Mouse (Mus musculus) embryo, embryonic 10.5 days (tissue): Measurements from ENCODE around the gene Plpp1.
A peak's percentile ranks its signal among the peaks of the same experiment; 100 is the strongest.

Experiments
- DNase-seq: peaks from one replicate; pipeline ENCODE4 v3.0.0-alpha.2; 2015; ENCODE audit warnings: low spot score

The Plpp1 gene

GRCm38 (mm10) chr13:112773991-112774675 lies 26.5 kb upstream of the Plpp1 start:
- no peak for DNase-seq

DNA sequence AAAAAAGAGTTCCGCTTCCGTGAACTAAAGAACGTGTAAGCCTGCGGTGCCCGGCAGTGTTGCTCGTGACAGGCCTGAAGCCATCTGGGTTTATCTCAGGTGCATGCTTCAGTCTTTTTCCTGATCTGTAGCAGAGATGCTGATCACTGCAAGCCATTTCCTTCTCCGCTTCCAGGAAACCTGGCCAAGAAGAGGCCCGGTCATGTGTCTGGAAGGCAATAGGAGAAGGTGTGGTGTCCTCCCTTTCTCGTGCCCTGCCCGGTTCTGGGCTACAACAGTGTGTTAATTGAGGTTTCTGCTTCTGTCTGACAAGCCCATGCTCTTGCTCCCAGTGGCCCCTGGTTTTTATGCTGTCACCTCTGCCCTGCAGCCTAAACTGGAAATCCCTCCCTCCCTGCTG lies 24.7 kb upstream of the Plpp1 start:
- no peak for DNase-seq

DNA sequence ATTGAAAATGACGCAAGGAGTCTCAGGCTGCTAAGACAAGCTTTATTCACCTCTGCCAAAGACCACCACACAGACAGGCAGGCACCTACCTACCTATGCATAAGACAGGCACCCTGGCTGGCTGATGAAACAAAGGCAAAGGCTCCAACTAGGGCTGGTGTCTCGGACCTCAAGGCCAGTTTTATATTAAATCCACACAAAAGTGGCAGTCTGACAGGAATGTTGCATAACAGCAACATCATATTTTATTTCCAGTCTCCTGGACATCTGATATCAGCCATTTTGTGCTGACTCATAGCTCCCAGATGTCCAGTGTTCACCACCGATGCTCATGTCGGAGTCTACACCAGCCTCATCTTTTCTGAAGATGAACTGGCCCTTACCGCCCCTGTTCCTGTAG lies 22.2 kb upstream of the Plpp1 start:
- no peak for DNase-seq

GRCm38 (mm10) chr13:112785305-112785704 lies 15.3 kb upstream of the Plpp1 start:
- no peak for DNase-seq

GRCm38 (mm10) chr13:112786142-112786541 lies 14.4 kb upstream of the Plpp1 start:
- no peak for DNase-seq

DNA sequence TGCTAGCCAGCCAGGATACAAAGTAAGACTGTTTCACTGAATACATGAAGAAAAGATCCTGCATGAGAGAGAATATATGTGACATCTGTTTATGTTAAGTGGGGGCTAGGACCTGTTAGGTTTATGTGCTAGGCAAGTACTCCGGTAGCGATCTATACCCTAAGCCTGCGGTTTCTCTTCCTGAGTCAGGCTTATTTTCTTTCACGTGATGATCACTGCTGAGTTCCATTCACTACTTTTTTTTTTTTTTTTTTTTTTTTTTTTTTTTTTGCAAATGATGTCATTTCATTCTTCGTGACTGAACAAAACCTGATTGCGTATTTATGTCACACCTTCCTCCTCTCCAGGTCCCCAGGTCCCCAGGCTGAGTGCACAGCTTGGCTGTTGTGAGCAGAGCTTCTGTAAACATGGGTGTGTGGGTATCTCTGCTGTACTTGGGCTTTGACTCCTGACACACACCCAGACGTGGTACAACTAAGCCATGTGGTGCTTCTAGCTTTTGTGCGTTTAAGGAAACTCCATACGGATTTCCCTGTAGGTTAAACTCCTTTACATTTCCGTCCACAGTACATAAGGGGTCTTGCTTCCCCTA lies 13.6 kb upstream of the Plpp1 start:
- DNase-seq: no peak

GRCm38 (mm10) chr13:112790774-112791173 lies 9.8 kb upstream of the Plpp1 start:
- DNase-seq: no peak

GRCm38 (mm10) chr13:112791906-112792305 lies 8.7 kb upstream of the Plpp1 start:
- no peak for DNase-seq

- no peak for DNase-seq
Measured at GRCm38 (mm10) chr13:112798243-112798952, 2.2 kb upstream of the Plpp1 start.

GRCm38 (mm10) chr13:112798953-112799305 lies 1.7 kb upstream of the Plpp1 start:
- no peak for DNase-seq

DNA sequence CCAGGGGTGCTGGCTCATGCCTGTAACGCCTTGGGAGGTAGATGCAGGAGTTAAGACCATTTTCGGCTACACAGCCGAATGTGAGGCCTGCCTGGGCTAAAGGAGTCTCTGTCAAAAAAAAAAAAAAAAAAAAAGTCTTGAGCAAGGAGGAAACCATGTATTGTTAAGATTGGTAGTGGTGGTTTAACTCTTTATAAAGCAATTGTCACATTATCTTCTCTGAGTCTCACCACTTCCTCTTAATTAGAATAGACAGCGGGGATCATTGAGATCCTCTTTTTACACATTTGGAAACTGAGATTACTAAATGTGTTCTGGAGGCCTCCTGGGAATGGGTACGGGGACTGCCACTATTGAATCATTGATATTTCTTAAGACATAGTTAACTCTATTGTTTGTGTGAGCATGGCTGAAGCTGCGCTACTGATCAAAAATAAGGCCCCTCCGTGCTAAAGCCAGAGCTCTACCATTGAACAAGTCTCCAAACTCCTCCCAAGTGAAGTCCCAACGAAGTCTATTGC lies 811 bp upstream of the Plpp1 start:
- no peak for DNase-seq

- DNase-seq: peak; percentile 62
Measured at GRCm38 (mm10) chr13:112801381-112802004, 901 bp downstream of the Plpp1 start.

DNA sequence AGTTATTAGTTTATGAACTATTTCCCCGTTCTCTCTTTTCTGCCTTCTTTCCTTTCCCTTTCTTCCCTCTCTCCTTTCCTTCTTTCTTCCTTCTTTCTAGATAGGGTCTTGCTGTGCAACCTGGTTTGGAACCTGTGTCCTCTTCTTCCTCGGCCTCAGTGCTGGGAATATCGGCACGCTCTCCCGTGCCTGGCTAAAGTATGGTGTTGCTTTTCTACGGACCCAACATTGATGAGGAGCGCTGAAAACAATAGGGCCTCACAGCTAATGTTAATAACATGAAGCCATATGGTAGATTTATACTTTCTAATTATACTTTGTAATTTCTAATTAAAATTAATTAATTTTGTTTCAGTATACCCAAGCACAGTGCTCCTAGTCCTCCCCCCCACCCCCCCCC lies 2.5 kb downstream of the Plpp1 start:
- DNase-seq: no peak

DNA sequence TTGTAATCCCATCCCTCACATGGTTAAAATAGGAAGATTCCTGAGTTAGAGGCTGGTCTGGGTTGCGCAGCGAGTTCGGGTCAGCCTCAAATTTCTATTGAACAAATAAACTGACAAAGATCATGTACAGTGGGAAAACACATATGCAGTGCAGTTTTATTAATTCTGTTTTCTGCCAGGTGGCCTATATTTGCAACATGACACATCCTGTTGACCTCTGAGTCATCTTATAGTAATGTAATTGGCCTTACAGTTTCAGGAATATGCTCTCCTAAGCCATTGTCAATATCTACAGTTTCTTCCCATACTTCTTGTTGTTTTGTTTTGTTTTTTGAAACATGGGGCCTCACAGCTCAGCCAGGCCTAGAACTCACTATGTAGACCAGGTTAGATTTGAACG lies 3.1 kb downstream of the Plpp1 start:
- no peak for DNase-seq

DNA sequence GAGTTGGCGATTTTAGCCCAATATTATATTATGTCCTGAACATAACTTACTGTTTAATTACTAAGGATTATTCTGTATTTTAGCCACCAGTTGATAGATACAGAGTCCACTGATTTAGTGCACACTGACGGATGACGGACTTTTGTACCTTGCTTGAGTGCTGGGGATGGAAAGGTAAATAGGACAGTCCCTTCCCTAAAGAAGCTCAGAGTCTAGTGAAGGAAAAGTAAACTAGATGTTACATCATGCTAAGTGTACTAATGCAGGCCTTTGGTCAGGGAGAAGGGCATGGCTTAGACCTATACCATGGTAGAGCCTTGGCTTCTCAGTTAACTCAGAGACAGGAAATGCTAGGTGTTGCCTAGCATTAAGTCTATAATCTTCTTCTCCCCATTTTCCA lies 4.9 kb downstream of the Plpp1 start:
- no peak for DNase-seq

DNA sequence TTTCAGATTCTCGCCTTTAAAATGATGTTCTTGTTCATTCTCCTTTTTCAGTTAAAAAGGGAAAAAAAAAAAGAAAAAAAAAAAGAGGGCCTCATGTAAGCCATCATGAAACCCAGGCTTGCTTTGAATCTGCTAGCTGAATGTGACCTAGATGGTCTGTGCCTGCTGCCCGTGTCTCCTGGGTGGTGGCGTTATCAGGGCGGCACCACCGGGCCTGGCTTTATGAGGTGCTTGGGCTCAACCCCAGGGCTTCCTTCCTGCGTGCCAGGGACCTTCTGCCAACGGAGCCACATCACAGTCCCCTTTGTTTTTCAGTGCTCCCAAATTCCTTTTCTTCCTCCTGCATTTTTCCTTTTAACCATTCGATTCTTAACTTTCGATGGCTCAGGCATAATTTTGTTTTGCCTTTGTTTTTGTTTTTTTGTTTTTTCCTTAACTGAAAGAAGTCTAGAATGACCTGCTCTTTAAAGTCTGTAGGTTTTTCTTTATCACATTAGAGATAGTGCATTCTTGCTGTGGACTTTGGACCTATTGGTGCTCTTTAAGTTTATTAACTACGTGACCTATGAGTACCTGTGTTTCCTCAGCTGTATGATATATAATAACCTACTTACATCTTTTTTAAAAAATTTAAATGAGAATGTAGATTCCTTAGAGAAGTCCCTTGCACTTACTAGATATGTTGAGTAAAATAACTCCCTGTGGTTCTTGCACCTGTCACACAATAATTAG lies 7.5 kb downstream of the Plpp1 start:
- no peak for DNase-seq

- no peak for DNase-seq
Measured at GRCm38 (mm10) chr13:112809504-112810247, 9.1 kb downstream of the Plpp1 start.

DNA sequence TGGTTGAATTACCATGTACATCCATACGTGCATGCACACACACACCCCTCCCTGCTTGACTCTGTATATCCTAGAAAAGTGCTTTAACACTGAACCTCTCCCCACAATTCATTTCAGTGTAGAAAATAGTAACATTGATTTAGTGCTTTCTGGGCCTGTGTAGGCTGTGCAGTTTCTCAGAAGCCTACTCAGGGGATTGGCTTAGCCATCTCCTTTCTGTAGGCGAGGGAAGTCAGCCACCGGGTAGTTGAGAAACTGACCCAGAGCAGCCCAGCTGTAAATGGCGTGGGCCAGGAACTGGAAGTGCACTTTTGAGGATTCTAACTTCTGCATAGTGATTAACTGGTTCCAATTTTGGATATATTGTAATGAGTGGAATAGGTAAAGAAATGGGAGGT lies 9.7 kb downstream of the Plpp1 start:
- no peak for DNase-seq

GRCm38 (mm10) chr13:112810751-112811150 lies 10.2 kb downstream of the Plpp1 start:
- peak; percentile 16 for DNase-seq

DNA sequence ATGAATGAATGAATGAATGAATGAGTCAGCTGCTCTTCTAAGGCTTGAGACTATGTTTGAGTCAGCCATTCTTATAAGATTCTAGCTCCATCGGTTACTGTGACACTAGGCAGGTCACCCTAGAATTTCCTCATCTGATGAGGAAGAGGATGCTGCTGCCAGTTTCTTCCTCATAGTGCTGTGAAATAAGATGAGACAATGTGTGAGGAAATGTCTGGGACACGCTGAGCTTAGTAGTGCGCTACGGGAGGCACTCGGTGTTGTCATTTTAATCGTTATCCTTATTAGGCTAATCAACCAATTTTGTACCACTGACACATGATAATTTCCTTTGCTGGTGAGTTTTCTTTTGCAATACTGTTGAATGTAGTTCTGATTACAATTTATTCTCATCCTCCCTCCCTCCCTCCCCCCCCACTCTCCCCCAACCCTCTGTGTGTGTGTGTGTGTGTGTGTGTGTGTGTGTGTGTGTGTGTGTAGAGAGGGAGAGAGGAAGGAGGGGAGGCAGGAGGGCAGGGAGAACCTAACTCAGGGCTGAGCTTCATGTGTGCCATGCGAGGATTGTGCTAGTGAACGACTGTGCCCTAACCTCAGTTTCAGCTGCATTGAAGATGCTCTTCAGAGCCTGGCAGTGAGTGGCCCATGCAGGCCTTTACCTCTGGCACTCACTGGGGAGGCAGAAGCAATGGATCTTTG lies 11.3 kb downstream of the Plpp1 start:
- DNase-seq: no peak

DNA sequence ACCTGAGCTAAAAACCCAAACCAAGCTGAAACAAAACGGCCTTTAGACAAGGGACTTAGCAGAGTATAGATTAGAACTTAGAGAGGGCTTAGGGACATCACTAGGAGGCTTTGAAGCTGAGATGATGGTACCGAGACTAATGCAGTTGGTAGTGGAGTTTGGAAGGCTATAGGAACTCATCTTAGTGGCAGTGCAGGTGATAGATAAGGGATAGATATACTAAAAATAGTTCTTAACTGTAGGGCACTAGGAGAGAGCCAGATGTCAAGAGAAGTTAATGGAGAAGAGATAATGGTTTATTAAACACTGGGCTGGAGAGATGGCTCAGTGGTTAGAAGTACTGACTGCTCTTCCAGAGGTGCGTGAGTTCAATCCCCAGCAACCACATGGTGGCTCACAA lies 15.4 kb downstream of the Plpp1 start:
- no peak for DNase-seq
